Mouse (Mus musculus): Measurements from ENCODE around the gene Cd247.

Cd247 gene

DNA sequence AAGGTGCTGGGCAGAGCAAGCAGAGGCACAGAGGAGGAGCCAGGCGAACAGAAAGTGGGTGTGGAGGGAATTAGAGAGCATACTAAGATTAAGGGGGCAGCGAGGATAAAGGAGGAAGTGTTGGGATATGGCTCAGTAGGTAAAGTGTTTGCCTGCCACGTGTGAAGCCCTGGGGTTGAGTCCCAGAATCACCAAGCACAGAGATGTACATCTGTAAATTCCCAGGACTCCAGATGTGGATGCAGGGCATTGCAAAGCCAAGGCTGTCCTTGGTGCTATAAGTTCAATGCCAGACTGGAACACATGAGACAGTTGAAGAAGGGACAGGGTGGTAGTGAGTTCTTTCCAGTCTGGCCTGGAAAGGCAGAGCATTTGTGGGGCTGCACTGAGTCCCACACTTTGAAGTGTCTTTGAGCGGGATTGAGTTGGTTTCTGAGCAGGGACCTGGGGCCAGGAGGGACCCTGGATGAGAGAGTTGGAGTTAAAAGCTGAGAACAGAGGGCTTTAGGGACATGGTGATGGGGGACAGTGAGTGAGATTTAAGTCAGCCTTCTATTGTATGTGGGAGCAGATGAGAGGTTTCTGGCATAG lies 64.7 kb downstream of the Cd247 start:
- DNase-seq (ENCODE audit: low spot score in 2 of 2) = no peak

DNA sequence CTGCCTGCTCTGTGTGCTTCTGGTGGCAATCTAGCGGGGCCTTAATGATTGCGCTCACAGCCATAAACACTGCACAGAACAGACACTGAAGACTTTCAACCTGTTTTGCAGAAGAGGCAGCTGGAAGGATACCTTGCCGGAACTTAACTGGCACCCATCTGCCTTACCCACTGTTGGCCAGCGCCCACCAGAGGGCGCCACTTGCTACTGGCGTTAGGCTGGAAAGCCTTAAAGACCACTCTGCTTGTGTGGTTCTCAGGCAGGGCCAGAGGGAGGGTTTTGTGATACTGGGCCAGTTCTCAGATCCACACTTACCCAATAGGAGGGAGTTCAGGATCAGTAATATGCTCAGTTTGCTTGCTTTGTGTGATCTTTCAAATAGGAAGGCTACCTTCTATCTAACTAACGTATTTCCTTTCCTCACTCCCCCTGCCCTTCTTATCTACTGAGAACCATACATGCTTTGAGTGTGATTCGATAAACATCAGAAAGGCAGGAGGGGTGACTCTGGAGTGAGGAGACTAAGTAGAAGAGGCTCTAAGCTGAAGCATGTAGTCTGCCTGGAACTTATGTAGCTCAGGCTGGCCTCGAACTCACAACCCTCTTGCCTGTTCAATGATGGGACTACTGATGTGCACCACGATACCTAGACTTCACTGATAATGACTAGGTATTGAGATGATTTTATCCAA lies 65.4 kb downstream of the Cd247 start:
- DNase-seq (ENCODE audit: low spot score in 2 of 2) = peak; percentile 70 to 78

DNA sequence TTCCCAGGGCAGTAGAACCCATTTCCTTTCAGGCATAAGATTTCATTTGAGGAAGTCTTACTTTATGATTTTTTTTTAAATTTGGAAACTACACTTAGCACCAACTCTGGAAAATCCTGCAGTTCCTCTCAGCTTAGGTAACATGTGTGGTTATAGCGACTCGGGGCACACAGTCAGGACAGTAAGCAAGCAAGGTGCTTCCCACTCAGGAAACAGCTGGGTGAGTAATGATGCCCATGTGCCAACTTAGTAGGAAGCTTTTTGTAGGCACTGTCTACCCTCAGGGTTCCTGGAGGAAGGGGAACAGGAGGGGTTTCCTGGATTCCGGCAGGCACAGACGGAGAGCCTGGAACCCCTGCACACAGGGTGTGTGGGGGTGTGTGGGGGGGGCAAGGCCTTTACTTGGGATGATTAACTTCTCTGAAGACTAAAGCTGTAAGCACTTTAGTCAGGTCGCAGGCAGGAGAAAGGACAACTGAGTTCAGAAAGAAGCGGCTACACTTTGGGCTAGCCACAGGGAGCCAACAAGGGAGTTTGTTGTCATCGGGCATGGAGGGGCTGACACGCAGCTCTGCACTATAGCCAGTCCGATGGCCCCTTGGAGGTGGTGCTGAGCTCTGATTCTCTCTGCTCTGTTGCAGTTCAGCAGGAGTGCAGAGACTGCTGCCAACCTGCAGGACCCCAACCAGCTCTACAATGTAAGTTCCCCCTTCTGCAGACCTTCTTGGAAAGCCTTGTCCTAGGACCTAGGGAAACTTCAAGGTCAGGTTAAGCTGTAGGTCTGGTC lies 67.5 kb downstream of the Cd247 start:
- no peak for DNase-seq (ENCODE audit: low spot score in 2 of 2)

DNA sequence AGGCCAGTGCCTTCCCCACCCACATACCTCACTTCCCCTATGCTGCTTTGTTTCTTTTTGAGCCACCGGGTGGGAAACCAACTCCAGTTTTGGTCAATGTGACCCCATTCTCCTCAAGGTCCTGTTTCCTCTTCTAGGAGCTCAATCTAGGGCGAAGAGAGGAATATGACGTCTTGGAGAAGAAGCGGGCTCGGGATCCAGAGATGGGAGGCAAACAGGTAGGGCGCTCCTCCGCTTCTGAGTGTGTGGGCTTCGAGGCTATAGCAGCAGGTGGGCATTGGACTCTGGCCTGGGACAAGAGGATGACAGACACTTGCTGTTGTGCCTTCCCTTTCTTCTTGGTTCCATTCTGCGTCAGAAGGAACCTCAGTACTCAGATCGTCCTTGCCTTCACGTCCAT lies 68.8 kb downstream of the Cd247 start:
- DNase-seq (ENCODE audit: low spot score in 2 of 2) = no peak

DNA sequence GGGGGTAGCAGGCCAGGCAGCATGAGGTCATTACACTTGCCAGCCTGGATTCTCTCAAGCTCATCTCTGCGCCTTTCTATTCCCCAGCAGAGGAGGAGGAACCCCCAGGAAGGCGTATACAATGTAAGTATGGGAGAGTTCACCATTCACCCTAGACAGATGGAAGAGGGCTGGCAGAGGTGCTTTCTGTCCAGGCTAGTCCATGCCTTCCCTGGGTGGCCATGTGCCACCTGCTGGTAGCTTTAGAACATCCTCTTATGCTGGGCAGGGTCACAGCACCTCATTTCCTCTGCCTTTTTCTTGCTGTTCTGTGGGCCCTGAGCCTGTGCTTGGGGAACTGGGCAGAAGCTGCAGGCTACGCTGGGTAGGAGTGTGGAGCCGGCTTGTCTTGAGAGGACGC lies 69.9 kb downstream of the Cd247 start:
- no peak for DNase-seq (ENCODE audit: low spot score in 2 of 2)

DNA sequence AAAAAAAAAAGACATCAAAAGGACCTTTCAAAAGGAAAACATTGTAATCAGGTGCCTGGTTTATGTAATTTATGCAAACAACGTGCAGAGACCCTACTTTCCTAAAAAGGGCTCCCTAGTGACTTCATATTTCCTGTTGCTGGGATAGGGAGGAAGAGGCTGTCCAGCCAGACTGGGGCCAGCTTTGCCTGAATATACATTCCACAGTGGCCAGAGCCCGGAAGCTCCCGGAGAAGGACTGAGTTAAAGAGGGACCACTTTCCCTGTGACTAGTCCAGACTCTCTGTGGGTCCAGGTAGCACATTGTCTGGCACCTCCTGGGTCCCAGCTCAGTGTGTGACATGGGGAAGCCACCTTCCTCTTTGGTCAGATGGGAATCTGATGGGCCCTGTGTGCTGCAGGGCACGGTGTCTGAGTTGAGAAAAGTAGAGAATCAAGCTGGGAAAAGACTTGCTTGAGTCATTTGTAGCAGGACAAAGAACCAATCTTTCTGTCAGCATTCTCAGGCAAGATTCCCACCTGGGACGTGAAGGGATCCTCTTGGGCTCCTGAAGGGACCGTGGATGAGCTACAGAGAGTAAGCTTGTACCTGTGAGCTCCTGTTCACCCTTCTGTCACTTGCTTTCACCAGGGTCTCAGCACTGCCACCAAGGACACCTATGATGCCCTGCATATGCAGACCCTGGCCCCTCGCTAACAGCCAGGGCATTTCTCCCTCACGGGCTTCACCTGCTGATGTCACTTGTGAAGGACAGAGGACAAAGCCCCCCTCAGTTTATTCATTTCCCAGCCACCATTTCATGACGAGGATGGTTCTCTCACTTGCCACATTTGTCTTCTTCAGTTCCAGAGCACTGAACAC lies 72.1 kb downstream of the Cd247 start:
- no peak for DNase-seq (ENCODE audit: low spot score in 2 of 2)

DNA sequence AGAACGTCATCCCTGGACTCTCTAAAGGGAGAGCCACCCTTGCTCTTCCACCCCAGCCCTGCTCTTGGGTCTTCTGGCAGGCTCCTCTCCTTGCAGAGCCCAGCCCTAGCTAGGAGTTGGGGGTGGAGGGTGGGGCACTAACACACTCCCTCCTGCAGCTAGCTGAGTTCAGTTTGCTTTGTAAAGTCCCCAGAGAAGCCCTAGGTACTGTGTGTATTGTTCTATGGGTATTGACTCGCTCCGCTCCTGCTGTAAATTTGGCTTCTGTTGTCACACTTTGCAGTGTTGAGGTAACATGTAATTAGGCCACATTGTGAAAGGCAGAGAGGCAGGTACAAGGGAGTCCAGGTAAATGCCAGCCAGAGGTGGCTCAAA lies 72.7 kb downstream of the Cd247 start:
- no peak for DNase-seq (ENCODE audit: low spot score in 2 of 2)

DNA sequence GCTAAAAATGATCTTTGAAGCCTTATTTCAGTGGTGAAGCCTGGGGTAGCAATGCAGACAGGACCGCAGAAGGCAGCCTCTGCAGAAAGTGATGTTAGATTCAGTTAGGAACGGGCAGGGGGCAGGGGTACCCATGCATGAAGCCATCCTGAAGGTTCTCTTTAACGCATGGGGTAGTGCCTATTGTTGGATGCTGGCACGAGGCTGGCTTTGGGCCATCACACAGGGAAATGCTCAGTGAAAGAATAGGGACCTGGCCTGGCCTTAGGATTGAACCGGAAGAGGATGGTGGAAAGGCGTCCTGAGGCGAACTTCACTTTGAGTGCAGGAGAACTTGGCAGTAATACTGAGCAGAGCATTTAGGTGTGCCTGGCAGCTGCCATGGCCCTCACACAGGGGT lies 73.6 kb downstream of the Cd247 start:
- no peak for DNase-seq (ENCODE audit: low spot score in 2 of 2)

DNA sequence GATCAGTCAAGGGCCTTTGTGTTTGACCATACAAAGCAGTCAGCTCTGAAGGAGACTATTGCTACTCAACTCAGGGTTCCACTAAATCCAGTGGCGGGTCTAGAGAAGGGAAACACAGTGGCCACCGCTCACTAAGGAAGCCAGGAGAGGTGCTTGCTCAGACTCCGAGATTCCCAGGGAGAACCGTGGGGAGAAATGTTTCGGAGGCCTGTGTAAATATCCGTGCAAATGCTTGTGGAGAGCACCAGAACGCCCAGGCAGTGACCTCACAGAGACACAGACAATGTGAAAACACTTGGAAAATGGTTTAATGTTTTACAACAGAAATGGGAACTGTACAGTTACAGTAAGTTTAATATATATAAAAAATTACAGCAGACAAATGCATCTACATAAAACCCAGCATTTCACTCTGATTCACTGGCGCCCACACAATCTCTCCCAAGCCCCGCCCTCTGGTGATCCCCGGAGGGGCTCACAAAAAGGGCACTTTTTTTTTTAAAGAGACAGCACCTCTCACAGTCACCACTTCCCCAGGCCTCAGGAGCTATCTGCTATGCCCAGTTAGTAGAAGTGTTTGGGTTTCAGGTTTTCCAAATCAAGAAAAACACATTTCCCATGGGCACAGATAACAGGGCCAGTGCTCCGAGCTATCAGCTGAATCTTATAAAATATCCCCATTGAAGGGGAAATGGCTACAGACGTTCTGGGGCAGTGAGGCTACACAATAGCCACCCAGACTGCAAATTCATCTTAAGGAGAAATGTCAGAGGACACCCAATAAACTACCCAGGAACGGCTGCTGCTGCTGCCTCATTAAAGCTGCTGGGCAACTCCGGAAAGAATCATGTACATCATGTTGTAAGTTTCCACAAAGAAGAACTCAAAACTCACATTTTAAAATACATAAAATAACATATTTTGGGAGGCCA lies 76.6 kb downstream of the Cd247 start:
- DNase-seq (ENCODE audit: low spot score in 2 of 2) = no peak

DNA sequence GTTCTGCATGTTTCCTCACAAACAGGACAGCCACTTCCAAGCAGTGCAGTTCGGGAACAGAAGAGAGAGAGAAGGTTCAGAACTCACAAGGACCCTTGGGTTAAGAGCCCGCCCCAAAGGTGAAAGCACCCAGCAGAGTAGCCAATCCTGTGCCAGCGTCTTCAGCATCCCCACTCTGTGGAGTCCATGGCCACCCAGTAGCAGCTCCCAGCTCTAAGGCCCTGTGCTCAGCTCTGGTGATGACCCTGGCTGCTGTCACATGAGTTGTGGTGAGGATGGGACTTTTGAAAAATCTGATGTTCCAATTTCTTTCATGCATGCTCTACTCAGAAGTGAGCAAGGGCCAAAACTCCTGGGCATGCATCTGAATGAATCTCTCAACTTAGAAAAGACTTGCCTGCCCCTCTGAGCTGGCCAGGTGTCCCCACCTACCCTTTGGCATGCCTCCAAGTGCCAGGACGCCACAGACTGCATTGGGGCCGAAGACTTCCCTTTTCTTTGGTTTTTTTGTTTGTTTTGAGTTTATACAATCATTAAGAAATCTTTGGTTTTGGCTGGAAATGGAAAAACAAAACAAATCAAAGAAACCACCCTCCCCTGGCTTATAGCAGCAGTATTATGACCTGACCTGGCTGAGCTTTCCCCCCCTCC lies 78.3 kb downstream of the Cd247 start:
- DNase-seq (ENCODE audit: low spot score in 2 of 2) = no peak

DNA sequence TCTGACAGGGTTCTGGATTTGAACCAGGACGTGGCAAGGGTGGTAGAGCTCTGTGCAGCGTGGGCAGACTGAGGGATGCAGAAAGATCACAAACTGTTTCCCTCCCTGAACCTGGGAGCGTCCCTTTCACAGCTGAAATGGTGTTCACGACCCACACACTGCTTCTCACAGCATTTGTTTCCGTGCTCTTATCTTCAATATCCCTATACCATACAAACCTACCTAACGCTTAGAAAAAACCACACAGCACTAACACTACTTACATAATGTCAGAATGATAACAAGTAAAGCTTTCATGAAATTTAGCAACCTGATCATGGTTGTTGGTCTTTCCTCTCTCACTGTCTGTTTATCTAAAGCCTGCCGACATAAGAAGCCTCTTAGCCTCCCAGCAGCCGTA lies 80.2 kb downstream of the Cd247 start:
- no peak for DNase-seq (ENCODE audit: low spot score in 2 of 2)

DNA sequence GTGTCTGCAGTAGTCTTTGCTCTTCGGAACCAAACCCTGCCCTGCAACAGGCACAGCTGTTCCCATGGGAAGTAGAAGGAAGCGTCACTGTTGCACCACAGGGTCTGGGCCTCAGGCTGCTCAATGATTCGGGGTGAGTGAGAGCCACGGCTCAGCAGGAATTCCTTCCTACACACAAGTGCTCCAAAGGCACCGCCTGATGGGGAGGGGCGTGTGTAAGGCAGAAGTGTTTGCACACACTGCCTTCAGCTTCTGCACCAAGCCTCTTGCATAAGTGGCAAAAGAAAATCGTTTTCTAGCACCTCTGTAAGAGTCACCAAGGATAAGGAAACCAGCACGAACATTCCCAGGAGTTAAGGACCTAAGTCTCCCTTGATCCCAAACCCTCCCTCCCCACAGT lies 86.2 kb downstream of the Cd247 start:
- DNase-seq (ENCODE audit: low spot score in 2 of 2) = no peak

DNA sequence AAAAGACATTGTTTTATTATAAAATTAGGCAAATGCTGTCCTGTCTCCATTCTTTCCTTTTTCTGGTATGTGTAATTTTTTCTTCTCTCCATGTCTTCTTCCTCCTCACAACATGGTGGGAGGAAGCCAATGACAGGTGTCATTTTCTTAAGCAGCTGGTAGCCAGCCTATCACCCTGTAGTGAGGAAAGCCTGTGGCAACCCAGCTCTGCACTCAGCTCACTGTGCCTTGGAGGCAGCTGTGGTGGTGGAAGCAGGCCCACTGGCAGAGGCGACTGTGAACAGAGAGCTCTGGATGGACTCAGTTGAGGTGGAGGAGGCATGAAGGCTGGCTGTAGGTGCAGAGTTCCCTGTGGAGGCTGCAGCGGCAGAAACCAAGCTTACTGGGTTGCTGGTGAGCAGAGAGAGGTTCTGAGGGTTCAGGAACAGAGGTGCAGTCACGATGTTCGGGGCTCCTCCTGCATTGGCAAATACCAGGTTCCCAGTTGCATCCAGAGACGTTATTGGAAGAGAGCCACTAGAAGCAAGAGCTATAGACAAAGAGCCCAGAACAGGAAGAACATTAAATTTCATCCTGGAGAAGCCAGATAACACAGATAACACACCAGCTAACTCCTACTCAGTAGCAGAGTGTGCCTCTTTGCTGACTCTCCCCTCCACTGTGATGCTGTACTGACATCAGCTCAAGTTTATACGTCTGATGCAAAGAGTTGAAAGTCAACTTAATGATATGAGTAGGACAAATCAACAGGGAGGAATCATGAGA lies 87.2 kb downstream of the Cd247 start:
- DNase-seq (ENCODE audit: low spot score in 2 of 2) = no peak

DNA sequence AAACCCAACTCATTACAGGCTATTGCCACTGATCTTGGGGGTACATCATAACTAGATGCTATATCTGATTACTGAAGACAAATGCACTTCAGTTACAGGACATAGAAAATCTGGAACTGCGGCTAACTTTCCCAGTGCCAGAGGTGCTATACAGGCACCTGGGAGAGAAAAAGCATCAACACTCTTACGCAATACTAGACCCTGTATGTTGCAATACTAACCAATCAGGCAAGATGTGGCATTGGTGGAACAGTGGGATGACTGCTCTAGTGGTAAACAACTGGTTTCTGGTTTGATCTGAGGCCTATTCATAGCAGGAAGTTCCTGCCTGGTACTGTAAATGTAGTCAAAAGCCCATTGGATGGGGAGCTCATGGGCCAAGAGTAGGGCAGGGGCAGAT lies 90.3 kb downstream of the Cd247 start:
- DNase-seq (ENCODE audit: low spot score in 2 of 2) = no peak

DNA sequence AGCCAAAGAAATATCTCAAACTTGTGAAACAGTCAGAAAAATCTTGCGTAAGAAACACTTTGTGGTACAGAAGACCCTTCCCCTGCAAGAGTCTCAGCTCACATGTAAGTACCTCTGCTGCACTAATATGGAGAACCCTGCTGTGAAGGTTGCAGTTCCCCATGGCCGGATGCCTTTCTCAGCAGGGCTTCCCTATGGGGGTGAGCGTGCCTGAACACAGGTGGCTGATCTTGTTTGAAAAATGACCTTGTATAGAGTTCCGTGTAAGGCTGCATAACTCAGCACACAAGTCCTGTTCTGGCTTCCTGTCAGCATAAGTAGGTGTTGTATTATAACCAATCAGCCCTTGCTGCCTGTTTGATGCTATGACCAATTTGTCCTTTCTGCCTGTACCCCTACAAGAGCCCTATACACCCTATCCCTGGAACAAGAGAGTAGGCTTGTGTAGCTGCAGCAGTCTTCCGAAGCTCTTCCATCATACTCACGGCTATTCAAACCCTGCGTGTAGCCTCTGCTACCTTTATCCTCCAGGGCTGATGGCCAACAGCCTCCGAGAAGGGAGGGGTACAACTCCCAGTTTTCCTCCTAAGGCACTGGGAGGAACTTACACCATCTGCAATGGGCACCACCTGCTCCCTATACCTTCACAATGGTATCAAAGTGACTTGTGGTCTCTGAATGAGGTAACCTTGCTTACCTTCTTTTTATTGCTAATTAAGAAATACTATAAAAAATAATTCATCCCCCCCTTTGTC lies 93.8 kb downstream of the Cd247 start:
- no peak for DNase-seq (ENCODE audit: low spot score in 2 of 2)

DNA sequence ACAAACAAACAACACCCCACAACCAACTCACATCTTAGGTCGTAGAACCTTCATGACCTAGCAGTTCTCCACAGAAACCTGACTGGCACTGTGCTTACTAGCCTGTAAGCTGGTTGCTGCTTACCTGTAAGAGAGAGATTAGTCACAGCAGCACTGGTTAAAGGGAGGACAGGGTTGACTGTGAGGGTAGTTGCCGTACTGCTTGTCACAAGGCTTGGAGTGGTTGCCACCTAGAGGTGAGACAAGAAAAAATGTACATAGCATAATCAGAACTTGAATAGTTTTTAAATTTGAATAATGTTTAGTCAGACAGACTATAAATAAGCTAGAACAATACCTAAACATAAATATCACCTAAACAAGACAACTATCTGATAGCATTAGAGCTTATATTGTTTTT lies 103.2 kb downstream of the Cd247 start:
- no peak for DNase-seq (ENCODE audit: low spot score in 2 of 2)

DNA sequence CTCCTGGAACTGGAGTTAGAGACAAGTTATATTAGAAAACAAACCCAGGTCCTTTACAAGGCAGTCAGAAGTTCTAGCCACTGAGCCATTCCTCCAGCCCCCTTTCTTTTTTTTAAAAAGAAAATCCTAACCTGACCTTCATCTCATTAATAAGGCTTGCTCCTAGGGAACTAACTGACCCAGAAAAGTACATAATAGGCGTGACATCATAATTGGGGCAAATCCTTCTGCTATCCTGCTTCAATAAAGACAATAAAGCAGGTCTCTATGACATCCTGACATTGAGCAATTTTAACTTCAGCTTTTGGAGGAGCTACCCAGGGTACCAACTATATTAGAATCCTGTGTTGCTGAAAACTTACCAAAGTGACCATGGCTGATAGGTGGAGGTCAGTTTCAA lies 115.1 kb downstream of the Cd247 start:
- DNase-seq (ENCODE audit: low spot score in 2 of 2) = no peak

DNA sequence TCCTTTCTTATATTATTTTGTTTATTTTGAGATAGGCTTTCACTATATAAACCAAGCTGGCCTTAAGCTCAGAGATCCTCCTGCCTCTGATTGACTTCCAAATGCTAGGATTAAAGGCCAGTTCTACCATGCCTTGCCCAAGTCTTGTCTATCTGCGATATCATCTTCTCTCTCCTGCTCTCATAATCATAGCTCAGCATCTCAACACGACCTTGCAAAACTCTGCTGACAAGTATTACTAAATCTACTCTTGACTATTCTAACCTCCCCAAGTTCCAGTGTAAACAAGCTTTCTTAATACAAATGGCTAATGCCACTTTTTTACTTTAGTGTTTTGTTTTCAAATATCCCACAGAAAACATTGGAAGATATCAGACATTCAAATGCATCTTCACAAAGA lies 119.7 kb downstream of the Cd247 start:
- no peak for DNase-seq (ENCODE audit: low spot score in 2 of 2)

DNA sequence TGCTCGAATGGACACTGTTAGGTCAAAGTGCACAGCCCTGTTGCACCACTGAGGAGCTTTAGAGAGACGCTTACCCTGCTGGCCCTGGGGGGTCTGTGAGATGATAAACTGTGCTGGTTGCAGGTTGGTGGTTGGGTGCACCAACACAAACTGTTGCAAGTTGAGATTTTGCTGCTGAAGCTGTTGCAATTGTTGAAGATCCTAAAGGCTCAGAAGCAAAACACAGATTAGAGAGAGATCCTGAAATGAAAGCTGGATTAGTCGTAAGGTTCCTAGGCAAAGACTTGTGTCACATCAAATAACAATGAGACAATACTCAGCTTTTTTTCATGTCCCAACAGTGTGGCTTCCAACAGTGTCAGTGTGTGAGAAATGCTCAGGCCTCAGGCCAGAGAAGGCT lies 120.3 kb downstream of the Cd247 start:
- no peak for DNase-seq (ENCODE audit: low spot score in 2 of 2)
